Mouse (Mus musculus) hindbrain, embryonic 15.5 days (tissue): ENCODE results near the gene Slc35d2. TPM values are rescaled to one million over a fixed set of nuclear protein-coding genes. Genes with fewer than 3 reads are reported as not detected.

ENCODE experiments used
- ATAC-seq: fragments of 200-750 bp; cut with Nextera tagmentation; 2 replicates; pipeline ENCODE4 v1.8.0; 2017; ENCODE audit warnings: low read depth, moderate number of reproducible peaks, moderate TSS enrichment; ENCODE audit not compliant: low FRiP score
- H3K27ac ChIP-seq: fragments of 300-500 bp; sonication (generic); replicated peaks from 2 replicates; pipeline ENCODE4 v1.5.1; 2015; ENCODE audit warnings: mild to moderate bottlenecking, inconsistent platforms
- H3K27me3 ChIP-seq: fragments of 300-500 bp; sonication (generic); 2 replicates; pipeline ENCODE4 v1.6.1; 2015; ENCODE audit warnings: control low read depth, inconsistent platforms
- H3K36me3 ChIP-seq: fragments of 300-500 bp; sonication (generic); 2 replicates; pipeline ENCODE4 v1.6.1; 2015; ENCODE audit warnings: control low read depth, inconsistent platforms
- H3K4me1 ChIP-seq: fragments of 300-500 bp; sonication (generic); replicated peaks from 2 replicates; pipeline ENCODE4 v1.6.1; 2015; ENCODE audit warnings: control low read depth, inconsistent platforms
- H3K4me2 ChIP-seq: fragments of 300-500 bp; sonication (generic); 2 replicates; pipeline ENCODE4 v1.6.1; 2015; ENCODE audit warnings: moderate library complexity, mild to moderate bottlenecking, inconsistent platforms
- H3K4me3 ChIP-seq: fragments of 300-500 bp; sonication (generic); 2 replicates; pipeline ENCODE4 v1.5.1; 2015; ENCODE audit warnings: mild to moderate bottlenecking, inconsistent platforms
- H3K9ac ChIP-seq: fragments of 300-500 bp; sonication (generic); 2 replicates; pipeline ENCODE4 v1.6.1; 2015; ENCODE audit warnings: inconsistent platforms
- H3K9me3 ChIP-seq: fragments of 300-500 bp; sonication (generic); 2 replicates; pipeline ENCODE4 v1.6.1; 2016; ENCODE audit warnings: control low read depth, inconsistent platforms
- WGBS: fragments of 180-500 bp; shearing (Covaris S2); methylation state at CpG from one replicate; pipeline ENCODE4 v1.1.7; 2015; 5-methylcytosine and 5-hydroxymethylcytosine counted together
- polyA plus RNA-seq: library from polyadenylated mRNA; unstranded; fragments of >200 nt; fragmentation: Nextera tagmentation; extraction: Ambion mirVana; gene quantifications from 2 replicates; pipeline ENCODE4 v1.2.1, GENCODE M21; 2015

Gene Slc35d2
- polyA plus RNA-seq, 1 experiment from 2014 or later = 1.2 TPM

DNA sequence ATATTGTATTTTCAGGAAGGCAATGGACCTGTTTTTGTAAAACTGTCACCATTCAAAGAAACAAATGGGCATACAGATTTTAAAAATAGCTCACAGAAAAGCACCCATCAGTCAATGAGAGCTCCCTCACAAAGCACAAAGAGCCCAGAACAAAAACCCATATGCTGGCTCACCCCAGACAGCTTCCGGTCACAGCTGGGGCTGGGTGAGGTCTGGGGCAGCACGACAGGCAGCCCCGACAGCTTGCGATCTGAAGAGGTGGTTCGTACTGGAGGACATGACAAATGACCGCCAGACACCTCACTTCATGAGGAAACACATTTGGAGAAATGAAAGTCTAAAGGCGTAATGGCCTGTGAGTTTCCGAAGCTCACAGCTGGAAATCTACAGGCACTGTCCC is 21.6 kb downstream of the Slc35d2 start:
- no peaks in the 10 kb centered on the region for H3K27me3 ChIP-seq
- no peaks in the 10 kb centered on the region for H3K9me3 ChIP-seq
- ATAC-seq = no peak
- H3K27ac ChIP-seq = no peak overlapping the region
- H3K36me3 ChIP-seq = no peaks in the 10 kb centered on the region
- no peak overlapping the region for H3K9ac ChIP-seq
- peaks cover 12% of the 10 kb centered on the region for H3K4me1 ChIP-seq
- H3K4me2 ChIP-seq = peak overlapping the region; percentile 29
- 6% methylated on average over 8 of the region's 8 CpGs for WGBS
- H3K4me3 ChIP-seq = no peak overlapping the region

DNA sequence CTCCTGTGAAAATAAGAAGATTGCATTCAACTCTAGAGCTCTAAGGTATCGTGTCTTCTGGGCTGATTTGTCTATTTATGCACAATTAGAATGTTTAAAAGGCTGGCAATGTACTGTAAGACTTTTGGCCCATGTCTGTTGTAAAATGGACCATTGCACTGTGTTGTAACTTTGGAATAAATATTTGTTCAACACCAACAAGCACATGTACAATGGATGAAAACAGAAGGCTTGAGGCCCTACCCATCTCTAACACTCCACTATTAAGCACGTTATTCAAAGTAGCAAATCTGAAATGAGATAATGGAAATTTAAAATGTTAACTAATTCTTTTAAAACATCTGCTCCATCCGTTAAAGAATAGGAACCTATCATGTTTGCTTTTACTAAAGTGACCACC is 22.1 kb downstream of the Slc35d2 start:
- Histone ChIP-seq H3K27me3 (no peaks in the 10 kb centered on the region), H3K4me1 (peaks cover 12% of the 10 kb centered on the region), H3K9ac (no peak overlapping the region), H3K4me3 (no peak overlapping the region), H3K36me3 (no peaks in the 10 kb centered on the region), H3K9me3 (no peaks in the 10 kb centered on the region), H3K27ac (no peak overlapping the region), H3K4me2 (no peak overlapping the region)
- ATAC-seq = no peak
- WGBS = 33% methylated on average over 3 of the region's 3 CpGs

DNA sequence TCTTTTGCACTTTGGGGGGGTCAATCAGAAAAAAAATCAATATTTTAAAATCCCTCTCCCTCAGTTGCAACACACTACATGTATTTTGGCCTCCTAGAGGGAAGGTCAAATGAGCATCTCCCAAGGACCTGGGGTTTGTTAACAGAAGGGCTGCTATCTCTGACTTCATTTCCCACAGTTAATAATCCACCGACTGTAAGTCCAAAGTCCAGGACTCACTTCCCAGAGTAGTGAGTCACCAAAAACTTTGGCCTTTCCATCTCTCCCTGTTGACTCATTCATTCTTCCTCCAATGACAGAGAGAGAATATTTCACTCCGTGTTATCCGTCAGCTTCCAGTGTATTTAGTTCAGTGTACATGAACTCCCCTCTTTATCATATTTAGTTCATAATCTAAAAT is 23.5 kb downstream of the Slc35d2 start:
- Histone ChIP-seq H3K36me3 (no peaks in the 10 kb centered on the region), H3K9ac (no peak overlapping the region), H3K27me3 (no peaks in the 10 kb centered on the region), H3K27ac (no peak overlapping the region), H3K4me3 (no peak overlapping the region), H3K9me3 (no peaks in the 10 kb centered on the region), H3K4me1 (peaks cover 12% of the 10 kb centered on the region), H3K4me2 (no peak overlapping the region)
- WGBS = 88% methylated on average over 3 of the region's 3 CpGs
- ATAC-seq = no peak

DNA sequence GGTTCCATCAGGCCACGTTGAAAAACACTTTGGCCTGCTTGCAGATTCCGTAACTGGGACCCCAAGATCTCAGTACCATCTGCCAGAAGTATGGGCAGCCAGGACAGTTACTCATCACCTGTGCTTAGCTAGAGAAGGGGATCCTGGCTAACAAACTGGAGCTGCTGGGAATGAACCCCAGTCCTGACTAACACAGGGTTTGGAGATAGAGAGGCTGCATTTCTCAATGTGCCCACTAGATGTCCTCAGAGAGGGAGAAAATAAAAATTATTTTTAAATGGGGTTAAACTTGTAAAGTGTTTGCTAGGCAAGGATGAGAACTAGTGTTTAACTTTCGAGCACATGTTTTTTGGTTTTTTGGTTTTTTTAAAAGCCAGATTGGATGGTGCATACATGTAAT is 29.0 kb downstream of the Slc35d2 start:
- WGBS = 70% methylated on average over 3 of the region's 3 CpGs
- Histone ChIP-seq H3K9ac (no peak overlapping the region), H3K36me3 (no peaks in the 10 kb centered on the region)

GRCm38 (mm10) chr13:64098992-64099391 is 30.2 kb downstream of the Slc35d2 start:
- Histone ChIP-seq H3K4me3 (no peak overlapping the region), H3K27me3 (no peaks in the 10 kb centered on the region), H3K36me3 (no peaks in the 10 kb centered on the region), H3K9ac (no peak overlapping the region), H3K9me3 (no peaks in the 10 kb centered on the region), H3K4me2 (no peak overlapping the region), H3K4me1 (no peaks in the 10 kb centered on the region), H3K27ac (no peak overlapping the region)
- 78% methylated on average over 9 of the region's 9 CpGs for WGBS
- no peak for ATAC-seq

More for the DNA sequence above, 29.0 kb downstream of the Slc35d2 start:
- H3K4me2 ChIP-seq = no peak overlapping the region
- H3K4me1 ChIP-seq = no peaks in the 10 kb centered on the region
- H3K27ac ChIP-seq = no peak overlapping the region
- no peaks in the 10 kb centered on the region for H3K9me3 ChIP-seq
- ATAC-seq = no peak
- no peaks in the 10 kb centered on the region for H3K27me3 ChIP-seq
- no peak overlapping the region for H3K4me3 ChIP-seq

- no peak overlapping the region for H3K4me3 ChIP-seq
- no peak for ATAC-seq
Measured at GRCm38 (mm10) chr13:64093341-64093740, 35.8 kb downstream of the Slc35d2 start.

GRCm38 (mm10) chr13:64092752-64093151 is 36.4 kb downstream of the Slc35d2 start:
- ATAC-seq = no peak
- no peak overlapping the region for H3K4me2 ChIP-seq
- no peak overlapping the region for H3K27ac ChIP-seq
- H3K4me3 ChIP-seq = no peak overlapping the region
- H3K9me3 ChIP-seq = no peaks in the 10 kb centered on the region
- H3K36me3 ChIP-seq = no peaks in the 10 kb centered on the region
- no peaks in the 10 kb centered on the region for H3K27me3 ChIP-seq
- H3K9ac ChIP-seq = no peak overlapping the region
- 75% methylated on average over 6 of the region's 6 CpGs for WGBS
- no peaks in the 10 kb centered on the region for H3K4me1 ChIP-seq

More at GRCm38 (mm10) chr13:64093341-64093740, 35.8 kb downstream of the Slc35d2 start:
- Histone ChIP-seq H3K36me3 (no peaks in the 10 kb centered on the region), H3K4me1 (no peaks in the 10 kb centered on the region), H3K27ac (no peak overlapping the region), H3K4me2 (no peak overlapping the region), H3K9me3 (no peaks in the 10 kb centered on the region), H3K9ac (no peak overlapping the region), H3K27me3 (no peaks in the 10 kb centered on the region)
- WGBS = 0% methylated on average over 1 of the region's 1 CpGs

GRCm38 (mm10) chr13:64092141-64092540 is 37.0 kb downstream of the Slc35d2 start:
- no peak overlapping the region for H3K4me2 ChIP-seq
- no peak for ATAC-seq
- no peak overlapping the region for H3K27ac ChIP-seq
- H3K4me3 ChIP-seq = no peak overlapping the region
- H3K27me3 ChIP-seq = no peaks in the 10 kb centered on the region
- WGBS = 60% methylated on average over 3 of the region's 3 CpGs
- H3K9ac ChIP-seq = no peak overlapping the region
- no peaks in the 10 kb centered on the region for H3K36me3 ChIP-seq
- no peaks in the 10 kb centered on the region for H3K4me1 ChIP-seq
- no peaks in the 10 kb centered on the region for H3K9me3 ChIP-seq

- Histone ChIP-seq H3K4me2 (no peak overlapping the region), H3K36me3 (no peaks in the 10 kb centered on the region), H3K4me3 (no peak overlapping the region), H3K27me3 (no peaks in the 10 kb centered on the region), H3K27ac (no peak overlapping the region), H3K4me1 (no peaks in the 10 kb centered on the region), H3K9ac (no peak overlapping the region), H3K9me3 (no peaks in the 10 kb centered on the region)
- 53% methylated on average over 7 of the region's 7 CpGs for whole genome bisulfite sequencing
- no peak for ATAC-seq
Measured at GRCm38 (mm10) chr13:64091006-64091405, 38.2 kb downstream of the Slc35d2 start.

GRCm38 (mm10) chr13:64090278-64090677 is 38.9 kb downstream of the Slc35d2 start:
- no peak for ATAC-seq
- Histone ChIP-seq H3K27me3 (no peaks in the 10 kb centered on the region), H3K4me1 (no peaks in the 10 kb centered on the region), H3K9me3 (no peaks in the 10 kb centered on the region), H3K4me3 (no peak overlapping the region), H3K27ac (no peak overlapping the region), H3K9ac (no peak overlapping the region), H3K4me2 (no peak overlapping the region), H3K36me3 (no peaks in the 10 kb centered on the region)
- WGBS = 88% methylated on average over 5 of the region's 5 CpGs

DNA sequence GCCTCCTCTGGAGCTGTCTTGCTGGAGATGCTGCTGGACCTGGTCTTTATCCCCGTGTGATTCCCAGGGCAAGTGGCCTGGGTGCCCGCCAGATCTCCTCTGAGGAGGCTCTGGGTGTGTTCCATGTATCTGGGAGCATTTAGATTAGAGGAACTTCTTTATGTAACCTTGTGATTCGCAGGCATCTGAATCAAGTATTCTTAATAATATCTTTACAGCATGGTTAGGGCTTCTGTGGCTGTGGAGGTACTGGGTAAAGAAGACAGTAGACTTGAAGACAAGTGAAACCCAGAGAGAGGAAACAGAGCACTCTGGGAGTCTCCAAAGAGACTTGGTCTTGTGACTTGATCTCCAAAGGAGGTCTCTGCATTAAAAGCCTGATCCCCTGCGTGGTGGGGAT is 40.0 kb downstream of the Slc35d2 start, which contains the start of gene Hsd17b3:
Gene Hsd17b3, minus strand, starts transcription at position 101 of the 400 bp plus-strand sequence.
- H3K9me3 ChIP-seq = no peaks in the 10 kb centered on the region
- no peaks in the 10 kb centered on the region for H3K4me1 ChIP-seq
- H3K4me3 ChIP-seq = no peak within 1 kb of the TSS
- no peaks in the 10 kb centered on the region for H3K36me3 ChIP-seq
- no peak for ATAC-seq
- 83% methylated on average over 4 of the region's 4 CpGs for WGBS
- no peak within 1 kb of the TSS for H3K9ac ChIP-seq
- H3K4me2 ChIP-seq = no peak within 1 kb of the TSS
- H3K27ac ChIP-seq = no peak within 1 kb of the TSS
- no peaks in the 10 kb centered on the region for H3K27me3 ChIP-seq

DNA sequence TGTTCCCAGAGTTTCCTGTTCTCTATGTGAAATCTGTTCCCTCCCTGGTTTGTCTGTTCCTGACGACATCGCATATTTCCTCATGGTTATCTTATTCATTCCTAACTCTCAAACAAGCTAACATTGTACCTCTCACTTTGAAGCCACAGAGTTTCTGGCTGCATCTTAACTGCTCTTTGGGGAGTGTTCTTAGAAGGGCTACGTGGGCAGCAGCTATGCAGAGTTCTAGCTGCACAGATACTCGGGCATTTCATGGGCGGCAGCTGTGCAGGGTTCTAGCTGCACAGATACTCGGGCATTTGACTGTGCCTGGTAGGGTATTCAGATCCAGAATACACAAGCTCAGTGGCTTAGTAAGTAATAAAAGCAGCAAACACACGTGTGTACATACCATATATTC is 41.1 kb downstream of the Slc35d2 start:
- H3K9me3 ChIP-seq = no peaks in the 10 kb centered on the region
- 87% methylated on average over 7 of the region's 7 CpGs for WGBS
- no peak overlapping the region for H3K27ac ChIP-seq
- H3K36me3 ChIP-seq = no peaks in the 10 kb centered on the region
- no peak overlapping the region for H3K4me3 ChIP-seq
- no peak for ATAC-seq
- H3K4me2 ChIP-seq = no peak overlapping the region
- H3K4me1 ChIP-seq = no peaks in the 10 kb centered on the region
- no peak overlapping the region for H3K9ac ChIP-seq
- no peaks in the 10 kb centered on the region for H3K27me3 ChIP-seq

DNA sequence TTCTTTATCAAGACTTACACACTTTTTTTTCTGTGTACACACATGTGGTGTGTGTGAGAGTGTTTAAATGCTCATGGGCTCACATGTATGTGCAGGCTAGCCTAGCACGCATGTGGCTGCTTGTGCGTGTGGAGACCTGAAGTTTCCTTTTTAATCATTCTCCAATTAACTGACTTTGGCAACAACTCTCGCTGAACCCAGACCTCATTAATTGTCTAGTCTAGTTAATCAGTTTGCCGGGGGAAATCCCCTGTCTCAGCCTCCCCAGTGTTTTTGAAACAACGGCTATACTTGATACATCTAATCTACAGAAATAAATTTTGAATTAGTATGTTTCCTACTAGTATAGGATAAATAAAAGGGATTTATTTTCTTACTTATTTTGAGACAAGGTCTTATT is 43.1 kb downstream of the Slc35d2 start:
- no peak for ATAC-seq
- H3K4me3 ChIP-seq = no peak overlapping the region
- H3K4me1 ChIP-seq = peaks cover 9% of the 10 kb centered on the region
- H3K9ac ChIP-seq = no peak overlapping the region
- H3K36me3 ChIP-seq = no peaks in the 10 kb centered on the region
- H3K27me3 ChIP-seq = no peaks in the 10 kb centered on the region
- no peaks in the 10 kb centered on the region for H3K9me3 ChIP-seq
- WGBS = 78% methylated on average over 5 of the region's 5 CpGs
- H3K4me2 ChIP-seq = no peak overlapping the region
- no peak overlapping the region for H3K27ac ChIP-seq
